In genomic region chr8:83740976-83741741, GRCm38 (mm10) we compare ENCODE assay signal across 8 mouse cellular contexts. TPM values are rescaled to one million over a fixed set of nuclear protein-coding genes. Genes with fewer than 3 reads are reported as not detected.
DNase-seq lines count a peak whose midpoint lies in the region; ATAC-seq and TF ChIP-seq lines count a peak whose summit lies in the region.

TSS of gene Adgre5 (minus strand) at chr8:83741326.

- intact Hi-C loops in heart, postnatal 10 days (cut with DNase I), result no loop called here

- H3K4me3 ChIP-seq in spleen, adult 2 months (ENCODE audit: extremely low read depth, insufficient read depth, insufficient read length), result peak within 1 kb of the TSS; percentile 92

- no peak for ATAC-seq in erythroid progenitor cell, adult 5-6 weeks (replicated peaks; ENCODE audit: low FRiP score, poor library complexity, severe bottlenecking)
- ATAC-seq in megakaryocyte progenitor cell, adult 5-6 weeks (replicated peaks; ENCODE audit: poor library complexity), result peak; percentile 24

- H3K27ac ChIP-seq in spleen, adult 2 months (ENCODE audit: insufficient read depth, low read length), result peak within 1 kb of the TSS; percentile 98

- peaks cover 31% of the 10 kb centered on the region; the same call in 1 of the 2 replicates for H3K4me1 ChIP-seq in spleen, adult 2 months (ENCODE audit: control insufficient read depth, insufficient read depth, insufficient read length)

- no peak for TF ChIP-seq CTCF in spleen, adult 2 months (IDR thresholded peaks at IDR 0.05; ENCODE audit: extremely low read depth, insufficient read depth, insufficient read length, insufficient replicate concordance)

- DNase-seq in 416B (ENCODE audit: low read depth) (peak; percentile 42), R1 (ENCODE audit: low read depth, low spot score) (peak; percentile 83)
- peak; percentile 85 to 86 for DNase-seq in heart, postnatal 10 days
- peak; percentile 85 to 86 for DNase-seq in kidney, postnatal 36 days
- peak; percentile 58 to 73 for DNase-seq in spleen, adult 2 months (ENCODE audit: low read depth in 1 of 2, low spot score in 2 of 2)
- no peak for DNase-seq in right cerebral cortex, postnatal 4 days

- H3K36me3 ChIP-seq in spleen, adult 2 months (ENCODE audit: control insufficient read depth, insufficient read depth, low read length), result peaks cover 1% of the 10 kb centered on the region; the same call in 1 of the 2 replicates

- 6% methylated on average over 53 of the region's 56 CpGs for WGBS in spleen, adult 2 months

- 0 out of 2 replicates have a peak, but pooled peaks have one; percentile 46 for TF ChIP-seq POLR2A in spleen, adult 2 months (IDR thresholded peaks at IDR 0.05; ENCODE audit: low read depth, low read length)

- no peaks in the 10 kb centered on the region for H3K27me3 ChIP-seq in spleen, adult 2 months (ENCODE audit: control insufficient read depth, insufficient read depth, low read length)

RNA-seq across cellular contexts. Expression of gene Adgre5, which starts in this region (rescaled TPM):
- 34.8 and 54.8 TPM in 2 replicates for total RNA-seq in erythroid progenitor cell, adult 5-6 weeks (2015; ENCODE audit: low replicate concordance)
- total RNA-seq in erythroid progenitor cell, adult 5-6 weeks (2017; ENCODE audit: low replicate concordance), result 28.8 and 29.0 TPM in 2 replicates
- 10 to 100 TPM; 66.0 to 68.1 TPM for total RNA-seq in heart, postnatal 10 days (2021)
- 27.1 and 29.1 TPM in 2 replicates for total RNA-seq in megakaryocyte progenitor cell, adult 5-6 weeks (2015)
- 19.8 and 30.2 TPM in 2 replicates for total RNA-seq in megakaryocyte progenitor cell, adult 5-6 weeks (2017)
- 232 and 275 TPM in 2 replicates for polyA plus RNA-seq in spleen, adult 2 months (2012; rRNA removed)
